Mouse (Mus musculus) hindbrain, embryonic 13.5 days (tissue): ENCODE results near the gene Sypl2. TPM values are rescaled to one million over a fixed set of nuclear protein-coding genes. Genes with fewer than 3 reads are reported as not detected.
"Not testable (repeated sequence)": the region's sequence is repeated elsewhere in the genome, so short reads cannot be mapped to it uniquely, and the experiment has no call there.

Experiments
- ATAC-seq: fragments of 200-750 bp; cut with Nextera tagmentation; 2 replicates; pipeline ENCODE4 v1.8.0; 2017; ENCODE audit warnings: moderate TSS enrichment; ENCODE audit not compliant: low FRiP score
- H3K27ac ChIP-seq: fragments of 300-500 bp; sonication (generic); 2 replicates; pipeline ENCODE4 v1.5.1; 2015; ENCODE audit warnings: inconsistent platforms, mild to moderate bottlenecking, moderate library complexity
- H3K27me3 ChIP-seq: fragments of 300-500 bp; sonication (generic); 2 replicates; pipeline ENCODE4 v1.6.1; 2015; ENCODE audit warnings: mild to moderate bottlenecking, inconsistent platforms
- H3K36me3 ChIP-seq: fragments of 300-500 bp; sonication (generic); 2 replicates; pipeline ENCODE4 v1.6.1; 2015; ENCODE audit warnings: mild to moderate bottlenecking, inconsistent platforms
- H3K4me1 ChIP-seq: fragments of 300-500 bp; sonication (generic); replicated peaks from 2 replicates; pipeline ENCODE4 v1.6.1; 2015; ENCODE audit warnings: inconsistent platforms
- H3K4me2 ChIP-seq: fragments of 300-500 bp; sonication (generic); 2 replicates; pipeline ENCODE4 v1.6.1; 2015; ENCODE audit warnings: inconsistent platforms, mild to moderate bottlenecking, moderate library complexity
- H3K4me3 ChIP-seq: fragments of 300-500 bp; sonication (generic); 2 replicates; pipeline ENCODE4 v1.5.1; 2015; ENCODE audit warnings: mild to moderate bottlenecking, inconsistent platforms
- H3K9ac ChIP-seq: fragments of 300-500 bp; sonication (generic); 2 replicates; pipeline ENCODE4 v1.6.1; 2015; ENCODE audit warnings: mild to moderate bottlenecking, inconsistent platforms
- H3K9me3 ChIP-seq: fragments of 300-500 bp; sonication (generic); 2 replicates; pipeline ENCODE4 v1.6.1; 2016; ENCODE audit warnings: inconsistent platforms
- WGBS: fragments of 180-500 bp; shearing (Covaris S2); methylation state at CpG from one replicate; pipeline ENCODE4 v1.1.7; 2015; 5-methylcytosine and 5-hydroxymethylcytosine counted together
- polyA plus RNA-seq: library from polyadenylated mRNA; unstranded; fragments of >200 nt; fragmentation: Nextera tagmentation; extraction: Ambion mirVana; gene quantifications from 2 replicates; pipeline ENCODE4 v1.2.1, GENCODE M21; 2015

Sypl2 gene
- 0.34 and 0.43 TPM in 2 replicates for polyA plus RNA-seq

DNA sequence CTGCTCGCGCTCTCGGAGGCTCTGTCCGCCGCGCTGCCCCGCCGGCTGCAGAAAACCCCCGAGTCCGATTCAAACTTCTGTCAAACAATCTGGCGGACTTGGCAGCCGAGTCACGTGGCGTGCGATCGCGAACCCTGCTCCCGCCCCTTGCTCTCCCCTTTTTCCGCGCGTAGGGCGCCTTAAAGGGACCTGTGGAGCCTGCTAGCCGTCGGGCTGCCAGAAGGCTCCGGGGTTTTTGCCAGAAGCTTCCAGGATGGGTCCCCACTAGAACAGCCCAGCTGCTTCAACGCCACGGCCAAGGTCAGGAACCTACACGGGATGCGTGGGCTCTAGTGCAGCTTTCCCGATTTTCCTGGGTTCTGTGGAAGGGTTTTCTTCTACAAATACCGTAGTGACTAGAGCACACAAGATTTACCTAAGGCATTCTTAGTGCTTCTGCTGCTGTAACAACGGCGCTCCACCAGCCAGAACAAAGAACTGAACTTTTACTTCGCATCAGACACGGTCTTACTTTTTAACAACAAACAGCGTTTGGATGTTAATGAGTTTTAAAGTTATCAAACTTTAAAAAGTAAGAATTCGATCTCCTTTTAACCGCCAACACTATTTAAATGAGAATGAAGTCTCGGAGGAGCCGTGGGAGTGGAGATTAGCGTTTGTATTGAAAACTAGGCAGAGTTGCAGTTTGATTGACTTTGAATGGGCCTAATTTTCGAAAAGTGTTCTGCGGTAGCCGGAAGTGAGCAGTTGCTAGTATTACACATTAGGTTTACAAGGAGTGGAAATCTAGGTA, at the start of gene Sypl2:
TSS of gene Sypl2 (minus strand) at position 91 of the 793 bp plus-strand sequence.
- Histone ChIP-seq H3K27me3 (peaks cover 71% of the 10 kb centered on the region), H3K9ac (peak within 1 kb of the TSS; percentile 62), H3K4me3 (peak within 1 kb of the TSS; percentile 40), H3K27ac (no peak within 1 kb of the TSS), H3K4me2 (peak within 1 kb of the TSS; percentile 60), H3K9me3 (no peaks in the 10 kb centered on the region), H3K36me3 (no peaks in the 10 kb centered on the region), H3K4me1 (peaks cover 12% of the 10 kb centered on the region)
- WGBS: 3% methylated on average over 44 of the region's 44 CpGs
- ATAC-seq: peak; percentile 7; the same call in 1 of the 2 replicates

DNA sequence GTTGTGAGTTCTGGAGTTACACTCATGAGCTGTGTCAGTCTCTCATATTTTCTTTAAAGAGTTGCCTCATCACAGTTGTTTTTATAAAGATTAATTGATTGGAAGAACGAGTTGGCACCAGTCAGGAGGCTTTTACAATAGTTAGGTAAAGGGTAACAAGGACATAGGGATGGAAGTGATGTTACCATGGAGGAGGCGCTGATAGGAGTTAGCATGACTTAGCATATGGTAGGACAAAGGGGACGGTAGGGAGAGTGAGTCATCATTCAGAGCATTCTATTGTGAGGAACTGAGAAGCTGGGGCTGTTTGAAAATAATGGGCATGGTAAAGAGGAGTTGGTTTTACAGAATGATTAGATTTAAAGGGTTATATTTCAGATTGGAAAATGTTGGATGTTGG, 32.9 kb upstream of the Sypl2 start:
- H3K27me3 ChIP-seq: no peaks in the 10 kb centered on the region
- ATAC-seq: no peak
- no peak overlapping the region for H3K27ac ChIP-seq
- no peaks in the 10 kb centered on the region for H3K9me3 ChIP-seq
- peaks cover 18% of the 10 kb centered on the region for H3K36me3 ChIP-seq
- 51% methylated on average over 3 of the region's 3 CpGs for WGBS
- peaks cover 26% of the 10 kb centered on the region for H3K4me1 ChIP-seq
- H3K4me2 ChIP-seq: no peak overlapping the region
- no peak overlapping the region; the same call in 1 of the 2 replicates for H3K9ac ChIP-seq
- H3K4me3 ChIP-seq: no peak overlapping the region

DNA sequence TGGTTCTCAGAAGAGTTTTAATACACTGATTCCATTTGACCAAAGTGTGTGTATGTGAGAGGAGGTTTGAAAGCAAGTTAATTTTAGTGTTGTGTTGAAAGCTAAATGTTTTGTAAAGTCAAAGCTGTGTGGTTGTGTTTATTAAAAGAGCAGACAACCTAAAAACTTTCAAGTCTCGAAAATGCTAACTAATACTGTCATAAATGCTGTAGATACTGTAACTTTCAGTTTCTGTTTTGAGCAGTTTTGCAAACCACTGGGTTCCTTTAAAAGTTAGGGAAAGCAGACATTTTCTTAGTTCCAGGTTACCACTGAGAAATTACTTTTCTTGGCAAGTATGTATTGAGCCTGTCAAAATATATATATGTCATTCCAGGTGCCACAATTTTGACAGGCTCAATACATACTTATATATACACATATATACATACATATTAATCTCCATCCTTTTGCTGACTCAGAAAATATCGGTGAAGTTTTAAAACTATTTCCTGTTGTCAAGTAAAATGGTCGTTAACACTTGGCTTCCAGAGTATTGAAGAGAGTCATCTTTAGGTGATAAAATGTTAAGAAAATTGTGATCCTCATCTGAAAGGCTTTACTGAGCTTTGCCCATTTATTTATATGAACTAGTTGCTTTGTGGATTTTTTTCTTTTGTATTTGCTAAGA, 31.5 kb upstream of the Sypl2 start:
- Histone ChIP-seq H3K4me2 (peak overlapping the region; percentile 87), H3K9me3 (no peaks in the 10 kb centered on the region), H3K4me3 (peak overlapping the region; percentile 99), H3K36me3 (peaks cover 10% of the 10 kb centered on the region), H3K27me3 (no peaks in the 10 kb centered on the region), H3K4me1 (peaks cover 26% of the 10 kb centered on the region), H3K9ac (peak overlapping the region; percentile 96), H3K27ac (no peak overlapping the region)
- ATAC-seq: no peak
- 79% methylated on average over 3 of the region's 3 CpGs for WGBS

DNA sequence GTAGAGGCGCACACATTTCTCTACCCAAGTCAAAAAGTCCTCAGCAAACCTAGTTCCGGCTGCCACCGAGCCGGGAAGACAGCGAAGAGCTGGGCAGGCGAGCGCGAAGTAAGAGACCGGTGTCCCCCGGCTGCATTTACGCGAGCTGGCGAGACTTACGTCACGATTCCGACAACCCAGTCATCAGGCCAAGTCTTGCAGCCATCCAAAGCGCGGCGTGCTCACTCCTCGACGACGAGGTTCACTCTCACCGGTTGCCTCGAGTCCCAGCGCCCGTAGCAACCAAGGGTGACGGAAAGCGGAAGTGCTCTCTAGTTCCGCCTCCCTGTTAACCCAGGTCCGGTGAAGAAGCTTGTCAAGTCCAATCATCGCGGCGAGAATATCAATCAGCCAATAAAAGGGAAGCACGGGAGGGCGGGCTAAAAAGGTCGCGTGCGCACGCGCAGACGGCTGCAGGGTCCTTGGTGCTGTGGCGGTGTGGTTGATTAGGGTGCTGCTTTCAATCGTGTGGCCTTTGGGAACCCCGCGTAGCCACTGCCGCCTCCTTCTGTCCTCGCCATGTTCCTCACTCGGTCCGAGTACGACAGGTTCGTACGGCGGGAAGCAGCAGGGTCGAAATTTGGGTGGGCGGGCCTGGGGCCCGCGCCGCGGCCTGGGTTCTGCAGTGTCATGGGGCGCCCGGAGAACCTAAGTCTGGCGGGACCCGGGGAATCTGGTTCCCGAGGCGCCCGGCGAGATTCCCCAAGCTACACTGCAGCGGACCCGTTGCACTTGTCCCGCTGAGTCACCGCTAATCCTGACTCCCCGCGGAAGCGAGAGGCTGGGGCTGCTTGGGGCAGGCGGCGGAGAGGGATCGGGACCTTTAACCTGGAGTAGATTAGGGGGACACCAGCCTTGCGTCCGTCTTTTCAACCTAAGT, 30.5 kb upstream of the Sypl2 start, which contains the start of gene Psma5:
TSS of gene Psma5 (plus strand) at position 208 of the 919 bp plus-strand sequence.
- Histone ChIP-seq H3K4me2 (peak within 1 kb of the TSS; percentile 87), H3K4me3 (peak within 1 kb of the TSS; percentile 99), H3K27ac (peak within 1 kb of the TSS; percentile 44), H3K9ac (peak within 1 kb of the TSS; percentile 96), H3K36me3 (peaks cover 3% of the 10 kb centered on the region; the same call in 1 of the 2 replicates), H3K27me3 (no peaks in the 10 kb centered on the region), H3K4me1 (peaks cover 26% of the 10 kb centered on the region), H3K9me3 (no peaks in the 10 kb centered on the region)
- peak; percentile 100 for ATAC-seq
- under 1% methylated on average over 79 of the region's 79 CpGs for WGBS

DNA sequence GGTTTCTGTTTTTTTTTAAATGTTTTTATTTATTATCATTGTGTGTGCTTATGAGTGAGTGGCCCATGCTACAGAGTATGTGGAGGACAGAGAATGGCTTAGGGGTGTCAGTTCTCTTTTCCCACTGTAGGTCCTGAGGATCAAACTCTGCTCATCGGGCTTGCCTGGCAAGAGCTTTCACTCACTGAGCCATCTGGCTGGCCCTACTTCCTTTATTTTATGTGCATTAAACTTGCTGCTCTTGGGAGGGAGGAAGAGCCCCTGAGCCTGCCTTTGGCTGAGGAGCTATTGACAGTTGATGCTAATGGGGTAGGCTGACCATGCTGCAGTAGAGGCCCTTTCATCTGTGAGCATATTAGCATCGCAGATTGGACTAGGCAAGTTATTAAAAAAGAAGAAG, 20.4 kb upstream of the Sypl2 start:
- Histone ChIP-seq H3K9me3 (no peaks in the 10 kb centered on the region), H3K4me3 (no peak overlapping the region), H3K4me2 (no peak overlapping the region), H3K9ac (no peak overlapping the region), H3K36me3 (no peaks in the 10 kb centered on the region), H3K4me1 (no peaks in the 10 kb centered on the region), H3K27me3 (no peaks in the 10 kb centered on the region), H3K27ac (no peak overlapping the region)
- ATAC-seq: no peak
- WGBS: 84% methylated on average over 2 of the region's 2 CpGs

DNA sequence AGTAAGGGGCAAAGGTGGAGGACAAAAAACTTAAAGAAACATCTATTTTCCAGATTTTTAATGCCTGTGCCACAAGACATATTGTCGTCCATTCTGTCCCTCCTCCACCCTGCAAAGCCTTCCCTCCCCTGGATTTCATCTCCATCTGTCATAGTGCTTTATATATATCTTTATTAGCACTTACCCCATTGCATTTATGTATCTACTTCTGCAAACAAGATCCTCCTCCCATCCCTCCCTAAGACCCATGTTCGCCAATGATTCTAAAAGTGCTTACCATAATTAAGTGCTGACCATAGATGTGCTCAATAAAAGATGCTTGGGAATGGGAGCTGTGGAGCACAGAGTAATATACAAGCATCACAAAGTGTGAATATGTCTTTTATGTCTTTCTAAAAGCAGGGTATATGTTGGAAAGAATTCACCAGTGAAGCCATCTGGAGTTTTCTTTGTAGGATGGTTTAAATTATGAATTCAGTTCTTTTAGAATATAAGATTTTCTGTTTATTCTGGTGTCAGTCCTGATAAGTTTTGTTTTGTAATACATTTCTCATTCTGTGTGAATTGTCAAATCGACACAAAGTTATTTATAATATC, 14.9 kb upstream of the Sypl2 start:
- ATAC-seq: no peak
- Histone ChIP-seq H3K27ac (no peak overlapping the region), H3K9me3 (no peaks in the 10 kb centered on the region), H3K4me2 (no peak overlapping the region), H3K27me3 (no peaks in the 10 kb centered on the region), H3K36me3 (no peaks in the 10 kb centered on the region), H3K4me3 (no peak overlapping the region), H3K9ac (no peak overlapping the region), H3K4me1 (no peaks in the 10 kb centered on the region)
- WGBS: 97% methylated on average over 3 of the region's 3 CpGs

DNA sequence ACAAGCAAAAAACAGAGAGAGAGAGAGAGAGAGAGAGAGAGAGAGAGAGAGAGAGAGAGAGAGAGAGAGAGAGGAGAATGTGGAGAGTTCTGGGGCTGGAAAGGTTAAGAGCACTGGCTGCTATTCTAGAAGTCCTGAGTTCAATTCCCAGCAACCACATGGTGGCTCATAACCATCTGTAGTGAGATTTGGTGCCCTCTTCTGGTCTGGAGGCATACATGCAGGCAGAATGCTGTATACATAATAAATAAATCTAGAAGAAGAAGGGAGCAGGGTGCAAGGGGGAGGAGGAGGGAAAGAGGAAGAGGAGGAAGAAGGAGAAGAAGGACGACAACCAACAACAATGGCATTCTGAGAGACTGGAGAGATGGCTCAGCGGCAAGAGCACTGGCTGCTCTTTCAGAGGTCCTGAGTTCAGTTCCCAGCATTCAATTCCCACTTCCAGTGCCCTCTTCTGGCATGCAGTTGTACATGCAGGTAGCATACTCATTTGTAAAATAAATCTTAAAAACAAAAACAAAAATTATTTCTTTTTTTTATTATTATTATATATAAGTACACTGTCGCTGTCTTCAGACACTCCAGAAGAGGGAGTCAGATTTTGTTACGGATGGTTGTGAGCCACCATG, 11.1 kb upstream of the Sypl2 start:
- not testable (repeated sequence) for H3K4me1 ChIP-seq, H3K27me3 ChIP-seq, H3K36me3 ChIP-seq, H3K4me2 ChIP-seq, H3K9ac ChIP-seq, H3K9me3 ChIP-seq, ATAC-seq, H3K4me3 ChIP-seq, H3K27ac ChIP-seq
- WGBS: 85% methylated on average over 4 of the region's 4 CpGs

DNA sequence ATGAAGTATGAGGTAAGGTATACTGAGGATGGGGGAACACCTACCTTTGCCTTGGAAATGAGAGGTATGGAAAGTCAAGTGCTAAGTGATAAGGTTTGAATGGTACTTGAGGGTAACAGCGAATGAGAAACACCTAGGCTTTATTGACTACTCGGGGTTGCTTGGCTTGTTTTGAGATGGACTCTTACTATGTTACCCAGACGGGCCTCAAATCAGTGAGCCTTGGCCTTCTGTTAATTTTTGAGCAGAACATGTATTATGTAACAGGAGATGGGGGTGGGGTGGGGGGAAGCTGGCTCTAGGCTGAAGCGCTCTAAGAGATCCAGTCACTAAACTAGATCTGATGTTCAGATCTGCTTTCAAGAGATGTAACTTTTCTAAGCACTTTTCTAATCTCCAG, 5.2 kb upstream of the Sypl2 start:
- Histone ChIP-seq H3K9ac (no peak overlapping the region), H3K4me3 (no peak overlapping the region), H3K4me2 (no peak overlapping the region), H3K36me3 (no peaks in the 10 kb centered on the region), H3K4me1 (peaks cover 1% of the 10 kb centered on the region), H3K27ac (no peak overlapping the region), H3K27me3 (peaks cover 23% of the 10 kb centered on the region), H3K9me3 (no peaks in the 10 kb centered on the region)
- no peak for ATAC-seq
- WGBS: 87% methylated on average over 4 of the region's 4 CpGs

DNA sequence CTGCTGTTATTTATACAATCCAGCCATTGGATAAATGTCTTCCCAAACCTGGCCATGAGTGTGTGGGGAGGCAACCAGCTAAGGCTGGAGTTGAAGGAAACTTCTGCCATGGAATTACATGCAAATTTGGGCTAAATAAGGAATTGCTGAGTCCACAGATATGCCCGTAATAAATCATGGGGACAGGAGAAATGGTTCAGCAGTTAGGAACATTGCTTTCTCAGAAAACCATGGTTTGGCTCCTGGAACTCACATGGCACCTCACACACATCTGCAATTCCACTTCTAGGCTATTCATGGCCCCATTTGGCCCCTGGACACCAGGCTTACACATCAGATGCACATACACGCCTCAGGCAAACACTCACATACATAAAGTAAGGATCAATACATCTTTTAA, 1.1 kb upstream of the Sypl2 start:
- Histone ChIP-seq H3K4me3 (no peak overlapping the region), H3K9me3 (no peaks in the 10 kb centered on the region), H3K27me3 (peaks cover 63% of the 10 kb centered on the region), H3K4me1 (peaks cover 12% of the 10 kb centered on the region), H3K27ac (no peak overlapping the region), H3K9ac (no peak overlapping the region), H3K4me2 (no peak overlapping the region), H3K36me3 (no peaks in the 10 kb centered on the region)
- no peak for ATAC-seq
- WGBS: 74% methylated on average over 2 of the region's 2 CpGs

DNA sequence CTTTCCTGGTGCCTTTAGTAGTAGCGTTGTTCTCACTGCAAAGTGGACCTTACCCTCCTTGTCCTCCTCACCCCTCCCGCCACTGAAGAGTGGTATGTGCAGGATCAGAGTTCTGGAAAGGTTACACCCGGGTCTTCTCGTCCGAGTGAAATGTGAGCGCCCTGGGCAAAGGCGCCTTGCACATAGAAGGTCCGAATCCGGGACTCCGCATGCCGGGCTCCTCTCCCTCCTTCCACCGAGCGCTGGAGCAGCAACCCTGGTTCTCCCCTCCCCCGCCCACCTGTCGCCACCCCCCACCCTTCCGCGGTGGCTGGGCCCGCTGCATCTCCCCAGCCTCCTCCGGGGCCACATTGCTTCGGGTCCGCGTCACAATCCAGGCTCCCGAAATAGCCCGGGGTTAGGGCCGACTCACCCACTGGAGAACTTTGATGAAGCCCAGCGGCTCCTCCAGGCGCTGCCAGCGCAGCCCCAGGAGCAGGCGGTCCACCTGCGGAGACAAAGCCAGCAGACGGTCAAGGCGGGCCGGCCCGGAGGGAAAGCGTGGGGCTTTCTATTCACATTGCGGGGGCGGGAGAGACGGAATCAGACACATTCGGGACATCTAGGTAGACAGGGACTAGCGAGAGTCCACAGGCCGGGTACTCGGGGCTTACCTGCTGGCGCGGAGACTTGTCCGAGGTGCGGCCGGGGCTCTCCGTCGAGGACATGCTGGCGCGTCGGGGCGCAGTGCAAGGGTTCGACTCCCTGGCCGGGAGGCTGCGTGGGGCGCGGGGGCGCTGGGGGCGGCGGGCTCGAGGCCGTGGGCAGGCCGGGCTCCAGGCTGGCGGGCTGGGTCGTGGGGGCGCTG, 514 bp downstream of the Sypl2 start:
- Histone ChIP-seq H3K27ac (no peak overlapping the region), H3K4me3 (peak overlapping the region; percentile 40), H3K4me1 (peaks cover 12% of the 10 kb centered on the region), H3K36me3 (no peaks in the 10 kb centered on the region), H3K9ac (peak overlapping the region; percentile 62), H3K4me2 (peak overlapping the region; percentile 60), H3K9me3 (no peaks in the 10 kb centered on the region), H3K27me3 (peaks cover 76% of the 10 kb centered on the region)
- peak; percentile 36; the same call in 1 of the 2 replicates for ATAC-seq
- 4% methylated on average over 65 of the region's 67 CpGs for WGBS

DNA sequence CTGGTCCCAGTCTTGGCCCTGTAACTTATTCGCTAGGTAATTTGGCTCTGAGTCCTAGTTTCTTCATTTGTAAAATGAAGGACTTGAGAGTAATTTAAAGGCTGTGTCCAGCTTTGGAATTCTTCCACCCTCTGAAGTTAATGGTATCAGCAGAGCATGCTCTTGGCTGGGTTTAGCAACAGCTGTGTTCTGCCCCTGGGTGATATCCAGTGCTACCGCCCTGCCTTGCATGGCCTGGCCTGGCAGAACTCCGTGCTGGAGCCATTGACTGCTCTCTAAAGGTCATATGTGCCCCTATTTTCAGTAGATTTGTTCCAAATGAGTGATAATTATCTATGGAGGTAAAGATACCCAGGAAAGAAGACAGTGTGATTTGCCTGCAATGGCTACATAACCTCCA, 5.8 kb downstream of the Sypl2 start:
- Histone ChIP-seq H3K9ac (no peak overlapping the region), H3K27ac (no peak overlapping the region), H3K4me1 (peaks cover under 1% of the 10 kb centered on the region; the same call in 1 of the 2 replicates), H3K36me3 (no peaks in the 10 kb centered on the region), H3K4me3 (no peak overlapping the region), H3K27me3 (peaks cover 53% of the 10 kb centered on the region), H3K4me2 (no peak overlapping the region), H3K9me3 (no peaks in the 10 kb centered on the region)
- WGBS: 76% methylated on average over 3 of the region's 3 CpGs
- no peak for ATAC-seq
